Mouse (Mus musculus) heart, adult 2 months (tissue): ENCODE data around the gene Vars.

Experiments
- CTCF ChIP-seq: fragments of 200-600 bp; IDR thresholded peaks from 2 replicates; pipeline ENCODE4 v1.8.1; 2022; ENCODE audit warnings: antibody characterized with exemption, mild to moderate bottlenecking, moderate library complexity
- POLR2A ChIP-seq: fragments of 200-500 bp; IDR thresholded peaks from 2 replicates; pipeline ENCODE4 v1.6.1; 2011; ENCODE audit warnings: mild to moderate bottlenecking, low read depth, low read length, control low read depth; ENCODE audit not compliant: insufficient read depth

DNA sequence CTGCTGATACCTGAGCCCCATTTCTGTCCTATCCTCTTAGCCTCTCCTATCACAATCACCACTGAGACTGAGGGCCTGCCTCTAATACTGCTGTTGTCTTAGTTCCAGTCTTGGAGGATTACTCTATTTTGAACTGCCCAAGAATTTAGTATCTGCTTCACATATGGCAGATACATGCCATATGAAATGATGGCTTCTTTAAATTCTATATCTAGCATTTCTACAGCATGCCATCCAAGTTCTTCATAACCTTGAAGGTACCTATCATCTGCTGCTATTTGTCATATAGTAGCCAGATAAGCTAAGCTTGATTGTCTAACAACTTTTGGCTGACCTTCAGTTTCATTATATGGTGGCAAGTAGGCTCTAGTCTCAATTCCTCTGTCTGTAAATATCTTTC, 6.0 kb upstream of the Vars start:
- TF ChIP-seq CTCF (no peak), POLR2A (no peak)
